Mouse (Mus musculus) ES-Bruce4 (cell line): Measurements from ENCODE around the gene Cartpt. TPM values are rescaled to one million over a fixed set of nuclear protein-coding genes. Genes with fewer than 3 reads are reported as not detected.
"Not testable (repeated sequence)": the region's sequence is repeated elsewhere in the genome, so short reads cannot be mapped to it uniquely, and the experiment has no call there.

Source experiments
- H3K27ac ChIP-seq: 2 replicates; pipeline ENCODE4 v1.5.1; 2012; ENCODE audit warnings: low read length, inconsistent platforms; ENCODE audit not compliant: insufficient read depth
- H3K27me3 ChIP-seq: 2 replicates; pipeline ENCODE4 v1.6.1; 2012; ENCODE audit warnings: mild to moderate bottlenecking, low read length, inconsistent platforms; ENCODE audit not compliant: control insufficient read depth, poor library complexity, insufficient read depth, severe bottlenecking
- H3K36me3 ChIP-seq: 2 replicates; pipeline ENCODE4 v1.6.1; 2012; ENCODE audit warnings: inconsistent platforms, mild to moderate bottlenecking, low read length, moderate library complexity; ENCODE audit not compliant: control insufficient read depth, poor library complexity, insufficient read depth, severe bottlenecking
- H3K4me1 ChIP-seq: one replicate; pipeline ENCODE4 v1.8.1; 2011; ENCODE audit warnings: low read length; ENCODE audit not compliant: control insufficient read depth, insufficient read depth
- H3K4me3 ChIP-seq: 2 replicates; pipeline ENCODE4 v1.5.1; 2011; ENCODE audit warnings: low read depth, mild to moderate bottlenecking, low read length
- H3K9ac ChIP-seq: 2 replicates; pipeline ENCODE4 v1.6.1; 2012; ENCODE audit warnings: low read depth, mild to moderate bottlenecking, inconsistent platforms; ENCODE audit not compliant: poor library complexity, severe bottlenecking
- H3K9me3 ChIP-seq: replicated peaks from 2 replicates; pipeline ENCODE4 v1.6.1; 2012; ENCODE audit warnings: mild to moderate bottlenecking, low read length, inconsistent platforms; ENCODE audit not compliant: control insufficient read depth, poor library complexity, insufficient read depth, severe bottlenecking
- CTCF ChIP-seq: IDR thresholded peaks from one replicate; pipeline ENCODE4 v1.8.1; 2011; ENCODE audit warnings: low read depth, low read length
- EP300 ChIP-seq: IDR thresholded peaks from 2 replicates; pipeline ENCODE4 v1.6.1; 2011; ENCODE audit warnings: low read depth, low read length; ENCODE audit not compliant: insufficient read depth
- POLR2A ChIP-seq: IDR thresholded peaks from one replicate; pipeline ENCODE4 v1.8.1; 2011; ENCODE audit warnings: low read length; ENCODE audit not compliant: insufficient read depth
- polyA plus RNA-seq: library from polyadenylated mRNA; stranded (reverse); fragments of >200 nt; gene quantifications from 2 replicates; pipeline ENCODE4 v1.2.4, GENCODE M21; 2011; ENCODE audit warnings: low read depth; ENCODE audit not compliant: missing spikeins, insufficient read depth, insufficient read length

Cartpt gene
- polyA plus RNA-seq, 1 experiment, result not detected

GRCm38 (mm10) chr13:99899670-99900556, 978 bp downstream of the Cartpt start:
- Histone ChIP-seq H3K27ac (no peak overlapping the region), H3K4me3 (peak overlapping the region; percentile 28), H3K4me1 (no peaks in the 10 kb centered on the region), H3K27me3 (no peaks in the 10 kb centered on the region), H3K36me3 (no peaks in the 10 kb centered on the region), H3K9ac (no peak overlapping the region), H3K9me3 (no peaks in the 10 kb centered on the region)
- TF ChIP-seq CTCF, result no peak
- no peak for TF ChIP-seq POLR2A
- no peak for TF ChIP-seq EP300

- TF ChIP-seq EP300, result no peak
- TF ChIP-seq POLR2A, result no peak
- no peak for TF ChIP-seq CTCF
- Histone ChIP-seq H3K4me3 (no peak overlapping the region), H3K9ac (no peak overlapping the region), H3K27ac (no peak overlapping the region), H3K9me3 (no peaks in the 10 kb centered on the region), H3K27me3 (no peaks in the 10 kb centered on the region), H3K36me3 (no peaks in the 10 kb centered on the region), H3K4me1 (no peaks in the 10 kb centered on the region)
These were observed 2.1 kb downstream of the Cartpt start for GRCm38 (mm10) chr13:99898816-99899215.

GRCm38 (mm10) chr13:99885636-99886035, 15.3 kb downstream of the Cartpt start:
- Histone ChIP-seq H3K4me3 (no peak overlapping the region), H3K9me3 (no peaks in the 10 kb centered on the region), H3K4me1 (no peaks in the 10 kb centered on the region), H3K9ac (no peak overlapping the region), H3K27ac (no peak overlapping the region), H3K36me3 (no peaks in the 10 kb centered on the region), H3K27me3 (no peaks in the 10 kb centered on the region)
- TF ChIP-seq POLR2A, result no peak
- no peak for TF ChIP-seq EP300
- no peak for TF ChIP-seq CTCF

GRCm38 (mm10) chr13:99881774-99882173, 19.1 kb downstream of the Cartpt start:
- H3K27ac ChIP-seq, H3K9me3 ChIP-seq, H3K36me3 ChIP-seq, H3K4me3 ChIP-seq, H3K4me1 ChIP-seq, H3K27me3 ChIP-seq, H3K9ac ChIP-seq: not testable (repeated sequence)

- Histone ChIP-seq H3K9ac (no peak overlapping the region), H3K27me3 (no peaks in the 10 kb centered on the region), H3K4me1 (no peaks in the 10 kb centered on the region), H3K4me3 (no peak overlapping the region), H3K27ac (no peak overlapping the region), H3K9me3 (no peaks in the 10 kb centered on the region), H3K36me3 (no peaks in the 10 kb centered on the region)
- no peak for TF ChIP-seq POLR2A
- TF ChIP-seq CTCF, result no peak
These were observed 21.2 kb downstream of the Cartpt start for GRCm38 (mm10) chr13:99879696-99880095.

DNA sequence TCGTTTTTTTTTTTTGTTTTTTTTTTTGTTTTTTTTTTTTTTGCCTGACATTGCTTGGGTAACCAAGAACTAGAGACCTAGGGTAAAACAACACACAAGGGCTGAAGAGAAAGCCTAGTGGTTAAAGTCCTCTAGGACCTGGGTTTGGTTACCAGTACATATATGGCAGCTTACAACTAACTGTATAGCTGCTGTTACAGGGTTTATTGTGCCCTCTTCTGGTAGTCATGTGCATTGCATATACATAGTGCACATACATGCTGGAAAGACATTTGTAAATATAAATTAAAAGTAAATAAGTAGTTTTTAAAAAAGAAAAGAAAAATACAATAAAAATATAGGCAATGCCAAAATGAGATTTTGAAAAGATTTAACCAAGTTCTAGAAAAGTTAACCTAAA, 28.8 kb downstream of the Cartpt start:
- Histone ChIP-seq H3K4me3 (no peak overlapping the region), H3K9ac (no peak overlapping the region), H3K27me3 (peaks cover 1% of the 10 kb centered on the region; the same call in 1 of the 2 replicates), H3K9me3 (no peaks in the 10 kb centered on the region), H3K27ac (no peak overlapping the region), H3K4me1 (no peaks in the 10 kb centered on the region), H3K36me3 (no peaks in the 10 kb centered on the region)
- TF ChIP-seq EP300 (no peak), CTCF (no peak), POLR2A (no peak)
